Mouse (Mus musculus) left cerebral cortex, postnatal 36 days (tissue): ENCODE results near the gene I830077J02Rik. TPM values are rescaled to one million over a fixed set of nuclear protein-coding genes. Genes with fewer than 3 reads are reported as not detected.
"Not testable (repeated sequence)": the region's sequence is repeated elsewhere in the genome, so short reads cannot be mapped to it uniquely, and the experiment has no call there.

Experiments
- DNase-seq, 2 experiments: peaks; one replicate each; pipeline ENCODE4 v3.0.0; 2021 to 2022; ENCODE audit warnings: low spot score in 2 of 2, mixed read lengths in 1 of 2
- intact Hi-C: fragments of 180-260 bp; cut with DNase I; formaldehyde crosslinking; loops from one replicate; pipeline ENCODE4 v1.15.1; 2025
- total RNA-seq, 2 experiments: library from RNA; stranded (reverse); gene quantifications; 2 replicates each; pipeline ENCODE4 v1.2.3; 2021

Gene I830077J02Rik
- total RNA-seq, 2 experiments from 2014 or later: 1.4 to 1.8 TPM

GRCm38 (mm10) chr3:105921959-105922358 is 10.5 kb downstream of the I830077J02Rik start:
- intact Hi-C loops: no loop called here
- no peak for DNase-seq

DNA sequence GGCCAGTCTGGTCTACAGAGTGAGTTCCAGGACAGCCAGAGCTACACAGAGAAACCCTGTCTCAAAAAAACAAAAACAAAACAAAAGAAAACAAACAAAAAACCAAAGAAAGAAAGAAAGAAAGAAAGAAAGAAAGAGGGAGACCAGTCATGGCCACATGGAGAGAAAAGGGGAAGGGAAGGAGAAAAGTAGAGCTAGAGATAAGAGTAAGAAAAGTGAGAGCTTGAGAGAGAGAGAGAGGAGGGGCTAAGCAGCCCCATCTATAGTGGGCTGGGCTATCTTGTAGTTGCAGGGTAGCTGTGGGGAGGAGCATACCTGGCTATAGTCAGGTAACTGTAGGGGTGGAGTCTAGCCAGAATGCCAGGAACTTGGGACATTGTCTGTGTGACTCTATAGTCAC is 11.7 kb downstream of the I830077J02Rik start:
- DNase-seq, intact Hi-C loops: not testable (repeated sequence)

DNA sequence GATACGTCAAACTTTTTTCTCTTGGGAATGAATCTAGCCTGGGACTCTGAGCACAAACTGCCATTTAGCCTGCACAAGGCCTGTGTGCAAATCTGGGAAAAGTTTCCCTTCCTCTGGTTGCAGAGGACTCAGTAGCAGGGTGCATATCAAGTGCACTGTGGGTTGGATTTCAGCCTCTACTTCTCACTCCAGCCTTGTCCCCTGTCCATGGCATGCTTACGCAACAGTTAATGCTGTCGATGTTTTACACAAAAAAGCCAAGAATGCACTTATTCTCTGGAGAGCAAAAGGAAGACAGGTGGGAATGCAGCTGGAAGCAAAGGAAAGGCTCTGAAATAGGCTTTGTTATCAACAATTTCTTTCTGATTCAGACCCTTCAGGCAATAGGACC is 14.1 kb downstream of the I830077J02Rik start:
- DNase-seq: no peak
- intact Hi-C loops: no loop called here

DNA sequence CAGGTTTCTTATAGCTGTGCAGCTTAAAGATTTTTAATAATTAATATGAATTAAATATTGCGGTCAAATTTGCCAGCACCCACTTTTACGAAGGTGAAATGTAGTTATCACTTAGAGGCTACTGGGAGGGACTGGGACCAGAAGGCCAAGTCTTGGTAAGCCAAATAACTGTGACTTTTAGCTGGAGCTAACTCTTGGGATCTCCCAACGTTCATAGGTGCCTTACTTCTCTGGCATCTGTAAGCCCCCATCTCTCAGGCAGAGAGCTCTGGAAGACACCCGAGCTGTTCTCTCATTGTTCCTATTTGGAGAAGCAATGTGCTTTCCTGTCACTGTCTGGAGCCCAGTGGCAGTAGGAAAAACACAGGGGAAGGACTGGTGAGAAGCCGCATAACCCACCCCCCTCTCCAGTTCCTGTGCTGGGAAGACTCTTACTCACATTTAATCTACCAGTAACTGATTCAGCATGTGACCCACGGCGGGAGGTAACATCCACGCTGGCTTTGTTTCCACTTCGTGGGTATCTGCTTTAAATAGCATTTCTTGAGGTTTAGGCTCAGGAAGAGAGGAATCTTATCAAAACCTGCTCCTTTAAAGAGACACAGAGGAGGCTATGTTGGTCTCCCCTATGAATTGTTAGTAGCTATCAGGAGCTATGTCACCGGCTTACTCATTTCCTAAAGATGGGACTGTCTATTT is 14.7 kb downstream of the I830077J02Rik start:
- intact Hi-C loops: no loop called here
- no peak for DNase-seq

- DNase-seq, intact Hi-C loops: not testable (repeated sequence)
These were observed 16.0 kb downstream of the I830077J02Rik start for GRCm38 (mm10) chr3:105916455-105916854.

DNA sequence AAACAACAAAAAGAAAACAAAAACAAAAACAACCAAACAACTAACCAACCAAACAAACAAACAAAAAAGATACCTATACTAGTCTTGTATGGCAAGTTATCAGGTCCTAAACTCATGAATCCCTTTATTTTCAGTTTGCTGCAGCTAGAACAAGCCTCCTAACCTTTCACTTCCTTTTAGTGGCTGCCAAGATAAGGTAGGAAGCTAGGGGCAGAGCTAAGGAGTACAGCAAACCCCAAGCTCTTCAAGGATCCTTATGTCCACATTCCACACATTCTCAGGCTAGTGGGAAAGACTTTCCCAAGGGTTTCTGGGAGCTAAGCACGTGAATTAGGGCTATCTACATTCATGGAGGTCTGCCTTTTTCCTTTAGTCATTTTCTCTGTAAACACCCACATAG is 17.2 kb downstream of the I830077J02Rik start:
- intact Hi-C loops: no loop called here
- DNase-seq: no peak

GRCm38 (mm10) chr3:105913839-105914681 is 18.4 kb downstream of the I830077J02Rik start:
- intact Hi-C loops: no loop called here
- DNase-seq: no peak

DNA sequence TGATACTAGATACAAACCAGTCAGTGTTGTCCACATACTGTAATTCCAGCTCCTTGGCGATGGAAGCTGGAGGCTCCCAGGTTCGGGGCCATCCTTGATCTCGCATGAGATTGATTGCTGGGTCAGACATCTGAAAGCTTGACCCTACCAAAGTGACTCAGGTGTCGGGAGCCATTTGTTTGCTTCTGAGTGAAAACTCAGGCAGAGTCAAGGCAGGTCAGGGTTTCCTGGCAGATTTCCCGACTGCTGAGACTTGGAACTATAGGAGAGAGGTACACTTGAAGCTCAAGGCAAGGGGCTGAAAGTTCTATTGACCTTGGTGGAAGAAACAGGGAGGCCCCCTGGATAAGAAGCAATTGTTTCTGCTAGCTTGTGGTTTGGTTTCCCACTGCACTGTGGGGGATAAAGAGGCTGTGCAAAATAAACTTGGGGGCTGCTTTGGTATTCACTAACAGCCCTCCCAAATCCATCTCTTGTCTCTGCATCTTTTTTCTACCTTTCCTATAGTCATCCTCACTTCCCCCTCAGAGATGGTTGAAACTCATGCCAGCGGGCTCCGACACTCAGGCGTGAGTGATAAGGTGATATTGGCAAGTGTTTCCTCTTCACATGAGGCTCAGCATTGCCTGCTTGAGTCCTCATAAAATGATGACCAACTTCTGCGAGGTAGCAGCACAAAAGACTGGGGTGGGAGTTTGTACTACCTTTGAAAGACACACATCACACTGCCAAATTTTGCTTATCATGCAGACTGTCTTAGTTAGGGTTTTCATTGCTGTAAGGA is 20.2 kb downstream of the I830077J02Rik start:
- no peak for DNase-seq
- intact Hi-C loops: no loop called here

DNA sequence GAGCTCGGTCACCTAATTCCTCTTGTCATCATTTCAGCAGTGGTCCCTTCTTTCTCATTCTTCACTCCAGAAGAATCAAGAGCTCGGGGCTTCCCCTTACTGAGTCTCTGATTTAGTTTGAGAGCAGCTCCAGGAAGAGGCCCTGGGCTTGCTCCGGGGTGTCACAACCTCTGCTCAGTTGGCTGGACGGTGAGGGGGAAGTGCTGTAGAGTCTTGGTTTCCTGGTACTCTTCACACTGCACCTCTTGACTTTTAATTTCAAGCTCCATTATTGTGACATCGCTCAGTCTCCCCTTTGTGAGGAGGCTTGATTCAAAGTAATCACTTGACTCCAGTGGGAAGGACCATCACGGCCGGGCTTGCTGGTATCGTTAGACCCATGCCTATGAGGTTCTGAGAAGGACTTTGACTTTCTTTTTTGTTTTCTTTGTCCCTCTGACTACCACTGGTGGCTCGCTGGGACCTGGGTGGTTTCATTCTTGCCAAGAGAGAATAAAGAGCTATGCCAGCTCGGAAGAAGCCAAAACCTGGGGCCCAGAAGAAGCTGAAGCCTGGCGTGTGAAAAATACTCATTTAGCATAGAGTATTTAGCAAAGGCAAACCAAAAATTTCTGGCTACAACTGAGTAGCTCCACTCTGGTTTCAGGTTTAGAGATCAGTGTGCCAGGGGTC is 21.8 kb downstream of the I830077J02Rik start:
- no peak for DNase-seq
- intact Hi-C loops: no loop called here

GRCm38 (mm10) chr3:105908976-105909375 is 23.5 kb downstream of the I830077J02Rik start:
- intact Hi-C loops: no loop called here

DNA sequence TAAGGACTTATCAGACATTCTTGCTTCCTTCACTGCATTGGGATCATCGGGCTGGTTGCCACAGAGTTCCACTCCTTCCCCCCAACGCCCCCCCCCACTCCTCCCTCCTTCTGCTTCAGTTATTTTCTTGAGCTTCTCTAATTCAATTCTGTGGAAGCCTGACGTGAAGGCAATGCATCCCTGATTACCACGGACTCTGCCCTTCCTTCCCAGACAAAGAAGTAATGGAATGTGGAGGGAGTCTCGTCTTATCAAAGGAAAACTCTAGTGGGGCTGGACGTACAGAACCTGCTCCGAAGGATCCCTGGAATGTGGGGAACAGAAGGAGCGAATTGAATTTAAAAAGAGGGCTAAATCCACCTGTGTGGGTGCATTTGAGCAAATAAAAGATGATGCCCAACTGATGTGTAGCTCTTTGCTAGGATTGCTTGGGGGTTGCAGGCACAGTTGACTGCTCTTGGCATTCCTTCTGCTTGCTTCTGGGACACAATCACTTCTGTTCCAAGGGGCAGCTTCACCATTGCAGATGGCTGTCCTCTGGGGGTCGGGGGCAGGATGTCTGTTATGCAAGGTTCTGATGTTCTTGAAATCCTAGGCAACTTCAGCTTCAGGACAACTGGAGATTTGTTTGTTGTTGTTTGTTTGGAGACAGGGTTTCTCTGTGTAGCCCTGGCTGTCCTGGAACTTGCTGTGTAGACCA is 24.4 kb downstream of the I830077J02Rik start:
- no peak for DNase-seq
- intact Hi-C loops: no loop called here

More at GRCm38 (mm10) chr3:105908976-105909375, 23.5 kb downstream of the I830077J02Rik start:
- DNase-seq: no peak

- DNase-seq: no peak
- intact Hi-C loops: no loop called here
These were observed 27.7 kb downstream of the I830077J02Rik start for GRCm38 (mm10) chr3:105904721-105905120.

DNA sequence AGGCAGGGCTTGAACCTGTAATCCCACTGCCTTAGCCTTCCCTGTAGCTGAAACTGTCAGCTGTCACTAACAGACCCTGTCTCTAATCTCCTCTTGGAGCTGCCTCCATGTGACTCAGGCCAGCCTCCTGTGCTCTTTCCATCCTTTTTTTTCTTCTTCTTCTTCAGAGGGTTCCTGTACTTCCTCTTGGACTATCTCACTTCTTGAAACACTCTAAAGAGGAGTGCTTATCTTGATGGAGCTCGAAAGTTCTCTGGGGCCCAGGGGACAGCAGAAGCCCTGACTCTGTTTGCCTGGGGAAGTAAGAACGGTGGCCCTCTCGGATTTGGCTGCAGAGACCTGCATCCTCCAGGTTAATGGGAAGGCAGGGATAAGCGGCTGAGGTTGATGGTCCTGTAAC is 28.3 kb downstream of the I830077J02Rik start:
- no peak for DNase-seq
- intact Hi-C loops: no loop called here

GRCm38 (mm10) chr3:105901468-105901867 is 31.0 kb downstream of the I830077J02Rik start:
- intact Hi-C loops: no loop called here
- no peak for DNase-seq

DNA sequence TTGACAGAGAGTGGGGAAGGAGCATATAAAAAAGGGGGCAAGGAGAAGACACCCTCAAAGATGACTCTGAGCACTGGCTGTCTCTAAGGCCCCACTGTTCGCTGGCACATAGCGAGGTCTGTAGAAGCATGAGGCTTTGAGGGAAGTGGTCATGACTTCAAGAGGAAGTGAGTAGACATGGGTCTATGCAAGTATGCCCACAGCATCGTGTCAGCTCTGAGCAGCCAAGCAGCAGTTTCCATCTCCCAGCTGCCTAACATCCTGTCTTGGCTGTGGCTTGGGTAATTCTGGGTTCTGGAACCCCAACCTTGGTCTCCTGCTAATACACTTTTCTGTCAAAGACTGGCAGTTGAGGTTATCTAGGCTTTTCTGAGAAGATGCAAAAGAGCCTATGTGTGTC is 31.7 kb downstream of the I830077J02Rik start:
- intact Hi-C loops: loop anchor here (1.0 kb wide), 1 partner anchor 213 kb away; the partner anchor contains the start of gene Ddx20
- no peak for DNase-seq

- intact Hi-C loops: loop anchor here (1.0 kb wide), 1 partner anchor 213 kb away; the partner anchor contains the start of gene Ddx20
- no peak for DNase-seq
These were observed 32.2 kb downstream of the I830077J02Rik start for GRCm38 (mm10) chr3:105900266-105900665.

- DNase-seq: peak; percentile 79
- intact Hi-C loops: loop anchor here (1.0 to 10.0 kb wide), 4 partner anchors 125 to 227 kb away; partner anchors contain the start of gene Ddx20
These were observed 32.9 kb downstream of the I830077J02Rik start for GRCm38 (mm10) chr3:105899394-105900147.

GRCm38 (mm10) chr3:105898861-105899260 is 33.6 kb downstream of the I830077J02Rik start:
- intact Hi-C loops: loop anchor here (5.0 to 10.0 kb wide), 3 partner anchors 124 to 227 kb away; no protein-coding TSS in a partner anchor
- no peak for DNase-seq
